Mouse (Mus musculus): ENCODE data around the gene Nr1h4. TPM values are rescaled to one million over a fixed set of nuclear protein-coding genes. Genes with fewer than 3 reads are reported as not detected.

The Nr1h4 gene
- polyA plus RNA-seq, 1 experiment = not detected

- no peak overlapping the region for H3K27ac ChIP-seq (ENCODE audit: insufficient read depth, low read depth, low read length)
- 13% methylated on average over 17 of the region's 17 CpGs for WGBS
- H3K4me1 ChIP-seq (ENCODE audit: control insufficient read depth, insufficient read depth, low read length) = peaks cover 11% of the 10 kb centered on the region
- no peak overlapping the region for H3K4me3 ChIP-seq (ENCODE audit: insufficient read depth, low read depth, low read length)
- TF ChIP-seq CTCF (IDR thresholded peaks at IDR 0.05; ENCODE audit: insufficient read depth, low read depth, low read length) = no peak
Measured at GRCm38 (mm10) chr10:89434509-89435210, 98.7 kb downstream of the Nr1h4 start.

- Histone ChIP-seq H3K27ac (ENCODE audit: insufficient read depth, low read depth, low read length) (no peak overlapping the region), H3K4me3 (ENCODE audit: insufficient read depth, low read depth, low read length) (no peak overlapping the region), H3K4me1 (ENCODE audit: control insufficient read depth, insufficient read depth, low read length) (peaks cover 7% of the 10 kb centered on the region)
- 90% methylated on average over 13 of the region's 13 CpGs for WGBS
- no peak for TF ChIP-seq POLR2A (IDR thresholded peaks at IDR 0.05; ENCODE audit: insufficient read depth, low read depth, low read length)
- no peak for TF ChIP-seq CTCF (IDR thresholded peaks at IDR 0.05; ENCODE audit: insufficient read depth, low read depth, low read length)
Measured at GRCm38 (mm10) chr10:89432743-89433142, 100.6 kb downstream of the Nr1h4 start.

DNA sequence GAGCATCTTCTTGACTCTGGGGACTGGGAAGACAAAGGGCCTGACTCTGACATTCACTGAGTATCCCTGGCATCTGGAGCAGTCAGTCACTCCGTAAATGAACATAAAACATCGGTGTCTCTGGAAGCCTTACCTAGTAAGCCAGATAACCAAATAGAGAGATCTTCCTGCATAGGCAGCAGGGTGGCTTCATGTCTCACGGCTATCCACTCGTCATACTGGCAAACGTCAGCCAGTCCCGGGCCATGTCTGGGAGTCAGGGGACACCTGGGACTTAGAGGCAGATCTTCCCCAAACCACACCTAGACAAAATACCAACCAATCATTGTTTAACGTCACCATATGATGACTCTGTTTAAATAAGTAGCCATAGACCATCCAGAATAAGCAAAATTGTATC is 102.6 kb downstream of the Nr1h4 start:
- no peak overlapping the region for H3K27ac ChIP-seq (ENCODE audit: insufficient read depth, low read depth, low read length)
- peaks cover 5% of the 10 kb centered on the region for H3K4me1 ChIP-seq (ENCODE audit: control insufficient read depth, insufficient read depth, low read length)
- TF ChIP-seq POLR2A (IDR thresholded peaks at IDR 0.05; ENCODE audit: insufficient read depth, low read depth, low read length) = no peak
- TF ChIP-seq CTCF (IDR thresholded peaks at IDR 0.05; ENCODE audit: insufficient read depth, low read depth, low read length) = no peak
- H3K4me3 ChIP-seq (ENCODE audit: insufficient read depth, low read depth, low read length) = no peak overlapping the region
- 97% methylated on average over 7 of the region's 7 CpGs for WGBS

DNA sequence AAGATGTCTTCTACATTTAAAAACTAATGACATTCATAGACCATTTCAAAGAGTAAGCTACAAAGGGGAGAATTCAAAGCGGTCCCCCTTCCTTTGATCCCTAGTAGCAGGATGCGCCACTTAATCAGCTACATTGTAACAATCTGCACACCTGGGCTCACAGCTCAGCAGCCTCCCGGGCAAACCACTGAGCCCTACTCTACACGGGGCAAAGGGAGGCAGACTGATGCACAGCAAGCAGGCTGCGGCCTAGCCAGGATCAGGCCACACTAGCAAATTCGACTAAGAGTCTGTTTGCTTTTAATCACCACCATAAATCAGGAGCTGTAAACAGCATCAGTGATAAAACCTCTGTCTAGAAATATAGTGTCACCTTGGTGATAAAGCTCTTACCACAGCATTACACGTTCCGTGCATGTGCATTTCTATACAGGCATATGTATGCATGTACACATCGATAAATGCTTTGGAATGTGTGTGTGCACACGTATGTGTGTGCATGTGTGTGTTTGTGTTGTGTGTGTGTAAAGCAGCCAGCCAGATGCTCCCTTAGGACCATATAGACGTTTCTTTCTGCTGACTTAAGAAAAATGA is 108.5 kb downstream of the Nr1h4 start:
- Histone ChIP-seq H3K27ac (ENCODE audit: insufficient read depth, low read depth, low read length) (no peak overlapping the region), H3K4me1 (ENCODE audit: control insufficient read depth, insufficient read depth, low read length) (no peaks in the 10 kb centered on the region), H3K4me3 (ENCODE audit: insufficient read depth, low read depth, low read length) (no peak overlapping the region)
- TF ChIP-seq POLR2A (IDR thresholded peaks at IDR 0.05; ENCODE audit: insufficient read depth, low read depth, low read length) (no peak), CTCF (IDR thresholded peaks at IDR 0.05; ENCODE audit: insufficient read depth, low read depth, low read length) (no peak)
- 92% methylated on average over 11 of the region's 11 CpGs for WGBS

DNA sequence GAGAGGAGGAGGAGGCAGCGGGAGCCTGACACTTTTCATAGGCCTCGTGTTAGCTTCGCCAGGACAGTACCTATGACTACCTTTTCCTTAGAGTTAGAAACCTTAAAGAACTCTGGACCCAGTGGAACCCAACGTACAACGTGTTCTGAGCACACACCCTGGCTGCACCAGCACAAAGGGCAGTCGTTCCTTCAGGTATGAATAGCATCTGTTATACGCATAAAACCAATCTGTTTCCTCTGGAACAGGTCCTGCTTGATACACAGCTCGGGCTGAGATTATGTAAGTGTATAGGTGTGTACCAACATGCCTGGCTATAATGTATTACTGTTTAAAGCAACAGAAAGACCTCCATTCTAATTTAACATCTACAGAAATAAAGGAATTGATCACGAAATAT is 109.2 kb downstream of the Nr1h4 start:
- TF ChIP-seq CTCF (IDR thresholded peaks at IDR 0.05; ENCODE audit: insufficient read depth, low read depth, low read length) (no peak), POLR2A (IDR thresholded peaks at IDR 0.05; ENCODE audit: insufficient read depth, low read depth, low read length) (no peak)
- no peak overlapping the region for H3K27ac ChIP-seq (ENCODE audit: insufficient read depth, low read depth, low read length)
- no peaks in the 10 kb centered on the region for H3K4me1 ChIP-seq (ENCODE audit: control insufficient read depth, insufficient read depth, low read length)
- WGBS = 97% methylated on average over 9 of the region's 9 CpGs
- no peak overlapping the region for H3K4me3 ChIP-seq (ENCODE audit: insufficient read depth, low read depth, low read length)

GRCm38 (mm10) chr10:89423164-89423778 is 110.1 kb downstream of the Nr1h4 start:
- WGBS = 98% methylated on average over 9 of the region's 9 CpGs
- TF ChIP-seq POLR2A (IDR thresholded peaks at IDR 0.05; ENCODE audit: insufficient read depth, low read depth, low read length) (no peak), CTCF (IDR thresholded peaks at IDR 0.05; ENCODE audit: insufficient read depth, low read depth, low read length) (no peak)
- Histone ChIP-seq H3K27ac (ENCODE audit: insufficient read depth, low read depth, low read length) (no peak overlapping the region), H3K4me3 (ENCODE audit: insufficient read depth, low read depth, low read length) (no peak overlapping the region), H3K4me1 (ENCODE audit: control insufficient read depth, insufficient read depth, low read length) (no peaks in the 10 kb centered on the region)

GRCm38 (mm10) chr10:89422504-89423158 is 110.8 kb downstream of the Nr1h4 start:
- H3K27ac ChIP-seq (ENCODE audit: insufficient read depth, low read depth, low read length) = no peak overlapping the region
- H3K4me3 ChIP-seq (ENCODE audit: insufficient read depth, low read depth, low read length) = no peak overlapping the region
- TF ChIP-seq POLR2A (IDR thresholded peaks at IDR 0.05; ENCODE audit: insufficient read depth, low read depth, low read length) = no peak
- no peak for TF ChIP-seq CTCF (IDR thresholded peaks at IDR 0.05; ENCODE audit: insufficient read depth, low read depth, low read length)
- H3K4me1 ChIP-seq (ENCODE audit: control insufficient read depth, insufficient read depth, low read length) = no peaks in the 10 kb centered on the region
- WGBS = 95% methylated on average over 8 of the region's 8 CpGs

DNA sequence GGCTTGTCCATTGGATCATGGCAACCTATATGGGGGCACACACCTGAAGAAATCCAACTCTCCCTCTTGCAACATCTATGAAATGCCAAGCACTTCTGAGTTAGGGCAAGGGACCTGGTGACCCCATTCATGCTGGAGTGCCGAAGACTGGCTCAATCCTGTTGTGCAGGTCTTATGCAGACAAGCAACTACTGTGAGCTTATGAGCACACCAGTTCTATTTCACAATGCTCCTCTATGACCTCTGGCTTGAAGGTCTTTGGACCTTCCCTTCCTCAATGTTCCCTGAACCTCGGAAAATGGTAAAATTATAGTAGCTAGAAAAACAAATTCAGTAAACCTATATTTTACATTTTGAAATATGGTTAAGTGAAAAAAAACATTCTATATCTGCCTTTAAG is 115.4 kb downstream of the Nr1h4 start:
- Histone ChIP-seq H3K27ac (ENCODE audit: insufficient read depth, low read depth, low read length) (no peak overlapping the region), H3K4me1 (ENCODE audit: control insufficient read depth, insufficient read depth, low read length) (no peaks in the 10 kb centered on the region), H3K4me3 (ENCODE audit: insufficient read depth, low read depth, low read length) (no peak overlapping the region)
- no peak for TF ChIP-seq POLR2A (IDR thresholded peaks at IDR 0.05; ENCODE audit: insufficient read depth, low read depth, low read length)
- TF ChIP-seq CTCF (IDR thresholded peaks at IDR 0.05; ENCODE audit: insufficient read depth, low read depth, low read length) = no peak
- WGBS = 95% methylated on average over 2 of the region's 2 CpGs

DNA sequence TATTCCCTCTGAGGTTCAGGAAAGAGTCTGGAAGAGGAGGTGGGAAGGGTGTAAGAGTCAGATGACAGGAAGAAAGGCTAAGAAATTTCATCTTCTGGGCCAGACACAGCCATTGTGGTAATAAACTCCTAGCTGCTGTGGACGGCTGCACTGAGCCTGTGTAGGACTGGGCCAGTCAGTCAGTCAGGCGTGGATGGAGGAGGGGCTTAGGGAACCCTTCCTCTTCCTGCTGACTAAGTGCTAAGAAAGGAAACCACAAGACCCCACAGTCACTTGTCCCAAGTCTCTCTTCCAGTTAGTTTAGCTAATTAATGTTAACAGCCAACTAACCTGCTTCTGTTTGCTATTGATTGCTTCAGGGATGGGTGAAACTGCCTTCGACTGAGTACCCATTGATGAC is 117.9 kb downstream of the Nr1h4 start:
- H3K27ac ChIP-seq (ENCODE audit: insufficient read depth, low read depth, low read length) = no peak overlapping the region
- no peak overlapping the region for H3K4me3 ChIP-seq (ENCODE audit: insufficient read depth, low read depth, low read length)
- H3K4me1 ChIP-seq (ENCODE audit: control insufficient read depth, insufficient read depth, low read length) = no peaks in the 10 kb centered on the region
- 92% methylated on average over 3 of the region's 3 CpGs for WGBS
- no peak for TF ChIP-seq POLR2A (IDR thresholded peaks at IDR 0.05; ENCODE audit: insufficient read depth, low read depth, low read length)
- TF ChIP-seq CTCF (IDR thresholded peaks at IDR 0.05; ENCODE audit: insufficient read depth, low read depth, low read length) = no peak
